Mouse (Mus musculus) right cerebral cortex, postnatal 36 days (tissue): ENCODE measurements around the gene Rab5if.
"Not testable (repeated sequence)": the region's sequence is repeated elsewhere in the genome, so short reads cannot be mapped to it uniquely, and the experiment has no call there.

Source experiments
- DNase-seq, 2 experiments: peaks; one replicate each; pipeline ENCODE4 v3.0.0; 2022; ENCODE audit warnings: low spot score in 2 of 2, mixed read lengths in 1 of 2

Gene Rab5if

GRCm38 (mm10) chr2:156853999-156854771 lies 8.7 kb upstream of the Rab5if start:
- DNase-seq: not testable (repeated sequence)

- no peak for DNase-seq
Measured at GRCm38 (mm10) chr2:156856311-156856710, 6.6 kb upstream of the Rab5if start.

DNA sequence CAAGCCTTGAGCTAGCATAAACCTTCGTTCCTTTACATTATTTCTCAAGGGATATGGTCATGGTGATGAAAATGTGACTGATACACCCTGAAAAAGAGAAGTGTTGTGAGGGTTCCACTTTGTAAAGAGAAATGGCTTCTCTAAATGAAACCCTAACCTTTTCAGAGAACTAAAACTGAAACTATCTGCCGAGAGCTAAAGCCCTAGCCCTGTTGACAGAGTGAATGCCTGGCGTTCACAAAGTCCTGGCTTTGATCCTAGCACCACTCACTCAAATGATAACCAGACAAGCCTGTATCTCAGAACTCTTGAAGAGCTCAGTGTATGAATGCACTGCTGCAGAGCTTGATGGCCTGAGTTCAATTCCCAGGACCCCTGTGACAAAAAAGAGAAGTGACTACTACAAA lies 5.5 kb upstream of the Rab5if start:
- no peak for DNase-seq

GRCm38 (mm10) chr2:156857835-156858234 lies 5.1 kb upstream of the Rab5if start, which contains the start of gene 4930518I15Rik:
4930518I15Rik (minus strand) TSS chr2:156857946.
- DNase-seq: no peak

- DNase-seq: no peak
Measured at GRCm38 (mm10) chr2:156858671-156859070, 4.3 kb upstream of the Rab5if start.

DNA sequence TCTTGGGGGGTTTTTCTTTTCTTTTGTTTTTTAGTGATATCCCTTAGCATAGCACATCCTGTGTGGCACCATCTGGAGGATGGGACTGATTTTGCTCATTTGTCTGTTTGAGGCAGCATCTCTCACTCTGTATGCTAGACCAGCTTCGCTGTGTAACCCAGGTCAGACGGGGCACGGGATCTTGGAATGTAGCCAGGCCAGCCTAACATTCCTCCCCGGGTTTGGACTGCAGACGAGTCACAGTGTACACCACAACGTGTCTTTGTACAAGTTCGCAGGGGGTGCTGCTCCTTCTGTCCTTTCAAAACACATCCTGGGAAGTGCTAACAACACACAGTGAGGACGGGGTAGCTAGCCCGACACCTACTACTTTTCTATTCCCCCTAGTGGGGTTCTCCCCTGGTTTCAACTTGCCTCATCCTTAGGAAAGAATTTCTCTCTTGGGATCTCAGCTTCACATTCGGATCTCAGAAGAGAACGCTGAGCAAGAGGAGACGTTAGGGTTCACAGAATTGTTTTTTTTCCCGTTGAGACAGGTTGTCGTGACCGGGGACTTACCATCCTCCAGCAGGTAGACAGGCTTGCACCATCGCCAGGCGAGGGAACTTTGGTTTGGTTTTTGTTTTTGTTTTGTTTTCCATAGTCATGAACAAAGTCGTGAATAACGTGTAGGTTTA lies 749 bp upstream of the Rab5if start:
- no peak for DNase-seq

DNA sequence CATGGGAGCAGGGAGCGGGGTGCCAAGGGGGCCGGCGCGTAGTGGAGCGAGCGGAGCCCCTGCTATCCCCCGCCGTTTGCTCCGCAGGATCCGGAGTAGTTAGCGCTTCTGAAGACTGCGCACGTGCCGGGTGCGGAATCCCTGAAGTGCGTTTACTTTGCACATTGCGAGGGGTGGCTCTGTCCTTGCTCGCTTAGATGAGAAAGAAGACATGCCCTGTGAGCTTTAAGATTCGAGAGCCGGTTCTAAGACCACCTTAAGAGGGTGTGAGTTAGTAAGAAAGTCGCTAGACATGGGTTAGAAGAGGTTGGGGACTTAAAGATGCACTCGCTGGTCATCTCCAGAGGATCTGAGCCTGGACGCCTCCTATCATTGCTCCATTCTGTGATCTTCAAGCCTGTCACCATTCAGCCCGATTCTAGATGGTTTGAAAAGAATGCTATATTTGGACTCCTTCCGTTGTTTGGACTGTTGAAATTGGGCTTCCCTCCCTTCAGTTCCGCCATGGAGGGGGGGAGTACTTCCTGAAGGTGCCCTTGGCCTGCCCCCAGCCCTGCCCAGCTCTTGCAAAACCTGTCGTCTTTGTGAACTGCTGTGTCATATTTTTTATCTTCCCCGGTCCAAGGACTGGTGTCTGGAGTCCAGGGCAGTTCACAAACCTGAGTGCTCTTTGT lies 696 bp downstream of the Rab5if start:
- no peak for DNase-seq

GRCm38 (mm10) chr2:156864481-156864880 lies 1.6 kb downstream of the Rab5if start:
- DNase-seq: no peak

DNA sequence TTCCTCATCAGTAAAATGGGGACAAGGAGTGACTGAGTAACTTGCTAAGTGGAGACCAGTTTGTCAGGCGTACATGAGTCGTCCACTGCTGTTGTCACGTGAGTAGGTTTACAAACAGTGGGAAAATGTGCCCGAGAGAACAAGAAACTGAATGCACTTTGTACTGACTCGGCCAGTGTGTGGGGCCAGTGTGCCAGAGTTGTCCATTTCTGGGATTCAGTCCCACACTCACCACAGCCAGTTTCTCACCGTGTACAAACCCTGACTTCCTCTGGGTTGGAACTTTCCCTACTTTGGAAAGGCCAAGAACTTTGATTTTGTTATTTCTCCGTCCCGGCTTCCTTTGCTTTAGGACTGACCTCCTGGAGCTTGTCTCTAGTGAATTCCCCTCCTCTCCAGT lies 6.1 kb downstream of the Rab5if start:
- DNase-seq: no peak

DNA sequence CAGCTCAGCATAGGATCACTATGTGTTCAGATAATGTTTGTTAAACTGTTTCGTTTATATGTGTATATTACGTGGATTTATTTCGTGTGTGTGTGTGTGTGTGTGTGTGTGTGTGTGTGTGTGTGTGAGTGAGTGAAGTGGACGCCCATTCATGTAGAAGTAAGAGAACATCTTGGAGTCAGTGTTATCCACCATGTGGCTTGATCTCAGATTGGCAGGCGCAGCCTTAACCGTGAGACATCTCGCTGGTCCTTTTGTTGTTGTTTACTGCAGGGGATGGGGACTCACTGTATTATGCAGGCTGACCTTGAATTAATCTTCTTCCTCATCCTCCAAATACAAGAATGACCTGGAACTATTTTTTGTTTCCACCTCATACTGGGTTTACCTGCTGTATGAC lies 6.6 kb downstream of the Rab5if start:
- DNase-seq: no peak

- DNase-seq: no peak
Measured at GRCm38 (mm10) chr2:156870519-156870918, 7.6 kb downstream of the Rab5if start.

DNA sequence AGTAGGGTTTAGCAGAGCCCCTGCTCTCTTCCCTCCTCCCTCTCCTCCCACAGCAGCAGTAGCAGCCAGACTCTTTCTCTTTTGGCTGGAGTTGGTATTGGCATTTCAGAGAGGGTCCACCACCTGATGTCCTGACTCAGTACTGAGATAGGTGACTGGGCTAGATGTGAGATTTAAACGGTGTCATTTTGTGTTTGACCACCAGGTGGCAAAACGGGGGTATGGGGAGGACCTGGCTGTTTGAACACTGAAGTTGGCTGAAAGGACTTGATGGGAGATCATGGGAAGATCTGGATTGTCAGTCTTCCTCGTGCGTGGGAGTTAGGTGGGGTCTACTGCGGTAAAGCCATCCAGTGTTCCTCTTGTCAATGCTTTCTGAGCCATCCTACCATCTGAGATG lies 10.7 kb downstream of the Rab5if start:
- no peak for DNase-seq

GRCm38 (mm10) chr2:156874047-156874759 lies 11.3 kb downstream of the Rab5if start:
- no peak for DNase-seq

DNA sequence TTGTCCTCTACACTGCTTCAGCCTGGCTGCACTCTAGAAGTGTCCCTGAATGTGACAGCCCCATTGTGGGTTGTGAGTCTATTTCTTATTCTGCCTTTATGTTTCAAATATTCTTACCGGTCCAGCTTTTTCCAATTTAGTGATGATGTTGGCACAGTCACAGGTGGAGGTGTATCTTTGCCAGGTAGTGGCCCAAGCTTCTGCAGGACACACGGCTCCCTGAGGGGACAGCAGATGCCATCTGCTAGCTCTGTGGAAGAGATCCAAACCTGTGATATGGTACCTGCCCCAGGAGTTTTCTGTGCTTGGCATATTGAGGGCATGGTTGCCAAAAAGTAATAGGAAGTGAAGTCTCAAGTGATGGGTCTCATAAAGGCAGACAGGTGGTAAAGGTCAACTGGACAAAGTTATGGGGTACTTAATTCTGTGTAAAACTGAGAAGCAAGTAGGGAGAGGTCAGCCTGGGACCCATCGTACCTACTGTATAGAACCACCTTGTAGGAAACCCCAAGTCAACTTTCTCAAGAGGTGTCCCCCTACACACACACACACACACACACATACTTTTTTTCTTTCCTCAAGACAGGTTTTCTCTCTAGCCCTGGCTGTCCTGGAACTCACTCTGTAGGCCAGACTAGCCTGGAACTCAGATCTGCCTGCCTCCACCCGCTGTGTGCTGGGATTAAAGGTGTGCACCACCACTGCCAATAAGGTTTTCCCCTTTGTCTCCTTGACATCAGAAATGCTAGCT lies 12.0 kb downstream of the Rab5if start:
- DNase-seq: no peak

GRCm38 (mm10) chr2:156877726-156878125 lies 14.8 kb downstream of the Rab5if start:
- DNase-seq: no peak

DNA sequence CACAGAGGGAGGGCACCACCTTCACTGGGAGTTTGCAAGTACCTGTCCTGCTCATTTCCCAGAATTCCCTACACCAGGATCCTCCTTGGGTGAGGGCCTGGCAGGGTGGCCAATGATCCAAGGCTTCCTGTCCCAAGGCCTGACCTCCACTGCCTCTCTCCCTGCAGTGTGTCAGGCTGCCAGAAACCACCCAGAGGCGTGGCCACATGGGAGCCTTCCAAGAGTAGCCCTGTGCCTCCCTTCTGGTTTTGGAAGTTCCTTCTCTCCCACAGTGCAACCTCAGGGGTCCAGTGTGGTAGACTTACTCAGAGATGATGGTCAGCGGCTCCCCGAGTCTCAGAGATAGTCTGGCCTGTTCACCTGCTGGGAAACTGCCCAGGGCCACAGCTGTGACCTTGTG lies 16.6 kb downstream of the Rab5if start:
- DNase-seq: no peak

DNA sequence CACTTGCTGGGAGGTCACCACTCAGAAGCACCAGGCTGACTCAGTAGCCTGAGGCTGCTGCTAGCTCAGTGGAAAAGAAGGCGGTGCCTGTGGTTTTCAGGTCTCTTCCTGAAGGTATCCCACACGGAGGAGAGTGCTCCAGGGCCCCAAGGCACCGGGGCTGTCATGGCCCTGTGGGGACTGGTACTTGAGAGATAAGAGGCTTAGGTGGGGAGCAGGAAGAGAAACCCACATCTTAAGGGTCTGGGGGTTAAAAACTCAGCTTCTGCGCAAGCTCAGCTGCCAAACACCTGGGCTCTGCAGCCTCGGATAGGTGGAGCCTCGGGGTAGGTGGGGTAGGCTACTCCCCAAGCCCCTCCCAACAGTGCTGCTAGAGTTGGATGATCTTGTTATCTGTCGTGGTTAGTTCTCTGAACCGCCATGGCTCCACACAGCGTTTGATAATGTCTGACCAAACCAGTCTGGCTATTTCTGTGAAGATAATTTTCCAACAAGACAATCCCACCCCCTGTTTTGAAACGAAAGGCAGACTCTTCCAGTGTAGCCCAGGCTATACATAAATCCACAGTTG lies 19.6 kb downstream of the Rab5if start:
- DNase-seq: no peak

GRCm38 (mm10) chr2:156884396-156885211 lies 21.7 kb downstream of the Rab5if start:
- no peak for DNase-seq

DNA sequence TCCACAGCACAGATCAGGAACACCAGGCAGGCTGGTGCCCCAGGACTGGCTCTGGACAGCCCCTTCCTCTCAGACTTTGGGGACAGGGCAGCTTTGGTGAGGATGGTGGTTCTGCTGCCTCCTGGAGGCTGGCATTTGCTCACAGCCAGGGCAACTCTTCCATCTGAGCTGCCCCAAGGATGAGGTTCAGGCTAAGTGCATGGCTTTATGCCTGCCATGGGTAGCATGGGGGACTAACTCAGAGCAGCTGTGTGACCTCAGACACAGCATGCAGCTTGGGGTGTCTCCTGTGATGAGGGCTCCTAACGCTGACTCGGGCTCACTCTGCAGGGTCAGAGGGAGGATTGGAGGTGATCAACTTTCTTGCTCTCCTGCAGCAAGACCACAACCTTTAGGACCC lies 22.7 kb downstream of the Rab5if start:
- DNase-seq: not testable (repeated sequence)

GRCm38 (mm10) chr2:156886084-156886631 lies 23.2 kb downstream of the Rab5if start:
- no peak for DNase-seq
